Comparison of ENCODE assay signal across 8 mouse cellular contexts in genomic region chr11:88970202-88970732, GRCm38 (mm10). TPM values are rescaled to one million over a fixed set of nuclear protein-coding genes. Genes with fewer than 3 reads are reported as not detected.
DNase-seq lines count a peak whose midpoint lies in the region; ATAC-seq and TF ChIP-seq lines count a peak whose summit lies in the region.

Gene Coil, plus strand, starts transcription at chr11:88970252.

- H3K4me2 ChIP-seq in lung, embryonic 14.5 days = no peak within 1 kb of the TSS
- no peak within 1 kb of the TSS for H3K4me2 ChIP-seq in forebrain, embryonic 16.5 days (ENCODE audit: low read length)
- no peak within 1 kb of the TSS for H3K4me2 ChIP-seq in limb, embryonic 14.5 days (replicated peaks; ENCODE audit: low read depth, low read length, severe bottlenecking)
- H3K4me2 ChIP-seq in liver, embryonic 11.5 days = no peak within 1 kb of the TSS

- no peak for ATAC-seq in lung, embryonic 14.5 days (ENCODE audit: insufficient read depth)
- no peak for ATAC-seq in forebrain, embryonic 16.5 days
- no peak; the same call in 1 of the 2 replicates for ATAC-seq in limb, embryonic 14.5 days (ENCODE audit: low FRiP score, low read depth)
- no peak for ATAC-seq in liver, embryonic 11.5 days (replicated peaks; ENCODE audit: low FRiP score)

- no peak for TF ChIP-seq POLR2A in cerebellum, adult 2 months (IDR thresholded peaks at IDR 0.05; ENCODE audit: borderline replicate concordance, insufficient read depth, low read length)
- TF ChIP-seq POLR2A in limb, embryonic 14.5 days (IDR thresholded peaks at IDR 0.05; ENCODE audit: borderline replicate concordance, extremely low read depth, insufficient read depth, insufficient read length) = no peak

- no peak within 1 kb of the TSS for H3K9ac ChIP-seq in lung, embryonic 14.5 days
- no peak within 1 kb of the TSS for H3K9ac ChIP-seq in forebrain, embryonic 16.5 days (replicated peaks; ENCODE audit: low read depth, low read length)
- H3K9ac ChIP-seq in limb, embryonic 14.5 days (ENCODE audit: low read depth, low read length, severe bottlenecking) = no peak within 1 kb of the TSS
- H3K9ac ChIP-seq in liver, embryonic 11.5 days (ENCODE audit: low read depth, low read length) = no peak within 1 kb of the TSS

- no peak for TF ChIP-seq CTCF in cerebellum, adult 2 months (IDR thresholded peaks at IDR 0.05; ENCODE audit: borderline replicate concordance, insufficient read depth, low read depth, low read length)
- no peak for TF ChIP-seq CTCF in lung, embryonic 14.5 days (IDR thresholded peaks at IDR 0.05; ENCODE audit: low read depth)

- no peak within 1 kb of the TSS for H3K27ac ChIP-seq in cerebellum, adult 2 months (ENCODE audit: insufficient read depth, low read length)
- no peak within 1 kb of the TSS for H3K27ac ChIP-seq in lung, embryonic 14.5 days (ENCODE audit: low read depth)
- H3K27ac ChIP-seq in forebrain, embryonic 16.5 days (ENCODE audit: low read length) = no peak within 1 kb of the TSS
- no peak within 1 kb of the TSS for H3K27ac ChIP-seq in limb, embryonic 14.5 days (replicated peaks; ENCODE audit: low read depth, low read length)
- H3K27ac ChIP-seq in liver, embryonic 11.5 days (ENCODE audit: low read depth, low read length) = no peak within 1 kb of the TSS

- no peak for DNase-seq in cerebellum, adult 2 months
- no peak for DNase-seq in cerebellum, adult 8-10 months
- peak; percentile 26 for DNase-seq in lung, embryonic 14.5 days
- DNase-seq in lung, postnatal 25 days (ENCODE audit: low spot score) = no peak
- DNase-seq in limb, embryonic 14.5 days (ENCODE audit: low spot score) = peak; percentile 39
- DNase-seq in ovary, postnatal 10 days (ENCODE audit: low spot score) = no peak
- no peak for DNase-seq in liver, embryonic 11.5 days (ENCODE audit: low spot score)

- H3K36me3 ChIP-seq in lung, embryonic 14.5 days (ENCODE audit: insufficient read depth) = no peaks in the 10 kb centered on the region
- H3K36me3 ChIP-seq in forebrain, embryonic 16.5 days (ENCODE audit: control insufficient read depth, insufficient read depth) = no peaks in the 10 kb centered on the region
- H3K36me3 ChIP-seq in limb, embryonic 14.5 days (ENCODE audit: control insufficient read depth, insufficient read depth, low read length) = no peaks in the 10 kb centered on the region
- no peaks in the 10 kb centered on the region for H3K36me3 ChIP-seq in liver, embryonic 11.5 days (ENCODE audit: control insufficient read depth, insufficient read depth, low read length)

- H3K4me3 ChIP-seq in cerebellum, adult 2 months (replicated peaks; ENCODE audit: insufficient read depth, low read depth, low read length) = no peak within 1 kb of the TSS
- no peak within 1 kb of the TSS for H3K4me3 ChIP-seq in lung, embryonic 14.5 days (ENCODE audit: low read depth, low read length)
- no peak within 1 kb of the TSS for H3K4me3 ChIP-seq in forebrain, embryonic 16.5 days (replicated peaks; ENCODE audit: low read length)
- no peak within 1 kb of the TSS for H3K4me3 ChIP-seq in limb, embryonic 14.5 days (replicated peaks; ENCODE audit: low read length)
- no peak within 1 kb of the TSS for H3K4me3 ChIP-seq in liver, embryonic 11.5 days (ENCODE audit: low read depth, low read length)

- no peaks in the 10 kb centered on the region for H3K9me3 ChIP-seq in lung, embryonic 14.5 days (ENCODE audit: low read depth, low read length)
- H3K9me3 ChIP-seq in forebrain, embryonic 16.5 days (ENCODE audit: control insufficient read depth, low read length) = no peaks in the 10 kb centered on the region
- H3K9me3 ChIP-seq in limb, embryonic 14.5 days (ENCODE audit: control insufficient read depth, low read length) = no peaks in the 10 kb centered on the region
- H3K9me3 ChIP-seq in liver, embryonic 11.5 days (ENCODE audit: control insufficient read depth, low read length) = no peaks in the 10 kb centered on the region

- 29% methylated on average over 2 of the region's 2 CpGs for WGBS in cerebellum, adult 2 months
- WGBS in lung, embryonic 14.5 days = 25% methylated on average over 2 of the region's 2 CpGs
- WGBS in forebrain, embryonic 16.5 days = 42% methylated on average over 2 of the region's 2 CpGs
- WGBS in limb, embryonic 14.5 days = 34% methylated on average over 2 of the region's 2 CpGs
- 24% methylated on average over 2 of the region's 2 CpGs for WGBS in liver, embryonic 11.5 days

- no peaks in the 10 kb centered on the region for H3K27me3 ChIP-seq in cerebellum, adult 2 months (ENCODE audit: control insufficient read depth, insufficient read depth, low read length)
- no peaks in the 10 kb centered on the region for H3K27me3 ChIP-seq in lung, embryonic 14.5 days (ENCODE audit: insufficient read depth, low read length)
- no peaks in the 10 kb centered on the region for H3K27me3 ChIP-seq in forebrain, embryonic 16.5 days (replicated peaks; ENCODE audit: control insufficient read depth, insufficient read depth, low read length)
- no peaks in the 10 kb centered on the region for H3K27me3 ChIP-seq in limb, embryonic 14.5 days (ENCODE audit: control insufficient read depth, insufficient read depth, low read length)
- H3K27me3 ChIP-seq in liver, embryonic 11.5 days (replicated peaks; ENCODE audit: control insufficient read depth, insufficient read depth, low read length) = no peaks in the 10 kb centered on the region

- no peaks in the 10 kb centered on the region for H3K4me1 ChIP-seq in cerebellum, adult 2 months (ENCODE audit: control insufficient read depth, insufficient read depth, low read length)
- H3K4me1 ChIP-seq in lung, embryonic 14.5 days (ENCODE audit: insufficient read depth) = no peaks in the 10 kb centered on the region
- H3K4me1 ChIP-seq in forebrain, embryonic 16.5 days (replicated peaks; ENCODE audit: control insufficient read depth, insufficient read depth, low read length) = peaks cover 7% of the 10 kb centered on the region; the same call in 1 of the 2 replicates
- H3K4me1 ChIP-seq in limb, embryonic 14.5 days (ENCODE audit: control insufficient read depth, insufficient read depth, low read length) = 0 out of 2 replicates have a peak, but pooled peaks cover 4% of the 10 kb centered on the region
- no peaks in the 10 kb centered on the region; the same call in 1 of the 2 replicates for H3K4me1 ChIP-seq in liver, embryonic 11.5 days (replicated peaks; ENCODE audit: control insufficient read depth, insufficient read depth, low read length)

RNA-seq across cellular contexts. Expression of gene Coil, which starts in this region (rescaled TPM):
- polyA plus RNA-seq in cerebellum, adult 2 months (2012; rRNA removed) = 22.3 and 23.5 TPM in 2 replicates
- 10.8 and 12.2 TPM in 2 replicates for polyA plus RNA-seq in lung, embryonic 14.5 days (2014; fragmentation: Nextera tagmentation; extraction: Ambion mirVana)
- polyA plus RNA-seq in forebrain, embryonic 16.5 days (2015; fragmentation: Nextera tagmentation; extraction: Ambion mirVana) = 27.1 and 28.1 TPM in 2 replicates
- 20.1 and 21.6 TPM in 2 replicates for polyA plus RNA-seq in limb, embryonic 14.5 days (2012; rRNA removed)
- polyA plus RNA-seq in limb, embryonic 14.5 days (2014; fragmentation: Nextera tagmentation; extraction: Ambion mirVana) = 12.4 and 14.7 TPM in 2 replicates
- 9.3 and 9.5 TPM in 2 replicates for polyA plus RNA-seq in liver, embryonic 11.5 days (2014; fragmentation: Nextera tagmentation; extraction: Ambion mirVana)

Comparison
In these comparisons a context has a peak if more than half of its experiments do, and no peak if none do; other contexts are left out.
1. DNase-seq: peak in lung, embryonic 14.5 days (single experiment) and limb, embryonic 14.5 days (single experiment); none in cerebellum, adult 2 months (0 of 2), cerebellum, adult 8-10 months (single experiment), lung, postnatal 25 days (single experiment), ovary, postnatal 10 days (single experiment) and liver, embryonic 11.5 days (single experiment).